Mouse (Mus musculus): ENCODE data around the gene Slc25a39. TPM values are rescaled to one million over a fixed set of nuclear protein-coding genes. Genes with fewer than 3 reads are reported as not detected.
A peak's percentile ranks its signal among the peaks of the same experiment; 100 is the strongest.

Gene Slc25a39
- polyA plus RNA-seq, 1 experiment from 2014 or later: 214 TPM

GRCm38 (mm10) chr11:102399610-102400072 is 8.1 kb downstream of the Slc25a39 start:
- no peak for ATAC-seq
- no peak for TF ChIP-seq CTCF (IDR thresholded peaks at IDR 0.05)
- TF ChIP-seq EP300 (IDR thresholded peaks at IDR 0.05): no peak
- no peak overlapping the region for H3K9ac ChIP-seq (replicated peaks; ENCODE audit: low read depth)
- peaks cover 10% of the 10 kb centered on the region for H3K36me3 ChIP-seq (ENCODE audit: insufficient read depth, low read length)
- peaks cover 21% of the 10 kb centered on the region; the same call in 1 of the 2 replicates for H3K27me3 ChIP-seq (replicated peaks; ENCODE audit: insufficient read depth, low read length)
- peaks cover 4% of the 10 kb centered on the region; the same call in 1 of the 2 replicates for H3K4me1 ChIP-seq (ENCODE audit: insufficient read depth, low read depth, low read length)
- H3K27ac ChIP-seq (ENCODE audit: low read length): no peak overlapping the region
- no peaks in the 10 kb centered on the region for H3K9me3 ChIP-seq (ENCODE audit: low read length)
- DNase-seq (ENCODE audit: low spot score): no peak
- peak overlapping the region; percentile 37 for H3K4me2 ChIP-seq (replicated peaks; ENCODE audit: low read depth, low read length)
- 3% methylated on average over 28 of the region's 34 CpGs for WGBS
- no peak overlapping the region for H3K4me3 ChIP-seq (ENCODE audit: low read depth, low read length)

GRCm38 (mm10) chr11:102399107-102399506 is 8.6 kb downstream of the Slc25a39 start:
- Histone ChIP-seq H3K9ac (replicated peaks; ENCODE audit: low read depth) (no peak overlapping the region), H3K4me3 (ENCODE audit: low read depth, low read length) (no peak overlapping the region), H3K27ac (ENCODE audit: low read length) (no peak overlapping the region), H3K36me3 (ENCODE audit: insufficient read depth, low read length) (peaks cover 10% of the 10 kb centered on the region), H3K4me2 (replicated peaks; ENCODE audit: low read depth, low read length) (0 out of 2 replicates have a peak overlapping the region, but pooled peaks have one; percentile 37), H3K9me3 (ENCODE audit: low read length) (no peaks in the 10 kb centered on the region), H3K4me1 (ENCODE audit: insufficient read depth, low read depth, low read length) (peaks cover 4% of the 10 kb centered on the region; the same call in 1 of the 2 replicates), H3K27me3 (replicated peaks; ENCODE audit: insufficient read depth, low read length) (peaks cover 21% of the 10 kb centered on the region; the same call in 1 of the 2 replicates)
- ATAC-seq (no peak), DNase-seq (ENCODE audit: low spot score) (no peak)
- 12% methylated on average over 15 of the region's 15 CpGs for WGBS
- no peak for TF ChIP-seq EP300 (IDR thresholded peaks at IDR 0.05)
- TF ChIP-seq CTCF (IDR thresholded peaks at IDR 0.05): no peak

GRCm38 (mm10) chr11:102398007-102398825 is 9.5 kb downstream of the Slc25a39 start:
- Histone ChIP-seq H3K9ac (replicated peaks; ENCODE audit: low read depth) (no peak overlapping the region), H3K4me1 (ENCODE audit: insufficient read depth, low read depth, low read length) (peaks cover 10% of the 10 kb centered on the region), H3K36me3 (ENCODE audit: insufficient read depth, low read length) (peaks cover 4% of the 10 kb centered on the region), H3K4me2 (replicated peaks; ENCODE audit: low read depth, low read length) (no peak overlapping the region), H3K4me3 (ENCODE audit: low read depth, low read length) (no peak overlapping the region), H3K27ac (ENCODE audit: low read length) (no peak overlapping the region), H3K27me3 (replicated peaks; ENCODE audit: insufficient read depth, low read length) (peaks cover 21% of the 10 kb centered on the region; the same call in 1 of the 2 replicates), H3K9me3 (ENCODE audit: low read length) (no peaks in the 10 kb centered on the region)
- WGBS: 72% methylated on average over 20 of the region's 20 CpGs
- DNase-seq (ENCODE audit: low spot score): peak; percentile 65
- ATAC-seq: peak; percentile 40; the same call in 1 of the 2 replicates
- TF ChIP-seq CTCF (IDR thresholded peaks at IDR 0.05): no peak
- TF ChIP-seq EP300 (IDR thresholded peaks at IDR 0.05): no peak

GRCm38 (mm10) chr11:102396671-102397141 is 11.0 kb downstream of the Slc25a39 start:
- ATAC-seq (no peak), DNase-seq (ENCODE audit: low spot score) (no peak)
- Histone ChIP-seq H3K27me3 (replicated peaks; ENCODE audit: insufficient read depth, low read length) (peaks cover 21% of the 10 kb centered on the region; the same call in 1 of the 2 replicates), H3K4me2 (replicated peaks; ENCODE audit: low read depth, low read length) (no peak overlapping the region), H3K36me3 (ENCODE audit: insufficient read depth, low read length) (no peaks in the 10 kb centered on the region), H3K9ac (replicated peaks; ENCODE audit: low read depth) (no peak overlapping the region), H3K27ac (ENCODE audit: low read length) (no peak overlapping the region), H3K4me3 (ENCODE audit: low read depth, low read length) (no peak overlapping the region), H3K4me1 (ENCODE audit: insufficient read depth, low read depth, low read length) (peaks cover 10% of the 10 kb centered on the region), H3K9me3 (ENCODE audit: low read length) (no peaks in the 10 kb centered on the region)
- TF ChIP-seq EP300 (IDR thresholded peaks at IDR 0.05): no peak
- TF ChIP-seq CTCF (IDR thresholded peaks at IDR 0.05): no peak
- 73% methylated on average over 7 of the region's 7 CpGs for WGBS

- no peak overlapping the region for H3K4me2 ChIP-seq (replicated peaks; ENCODE audit: low read depth, low read length)
- H3K4me3 ChIP-seq (ENCODE audit: low read depth, low read length): no peak overlapping the region
- ATAC-seq (no peak), DNase-seq (ENCODE audit: low spot score) (no peak)
- peaks cover 21% of the 10 kb centered on the region; the same call in 1 of the 2 replicates for H3K27me3 ChIP-seq (replicated peaks; ENCODE audit: insufficient read depth, low read length)
- no peaks in the 10 kb centered on the region for H3K9me3 ChIP-seq (ENCODE audit: low read length)
- H3K27ac ChIP-seq (ENCODE audit: low read length): no peak overlapping the region
- TF ChIP-seq CTCF (IDR thresholded peaks at IDR 0.05): no peak
- peaks cover 10% of the 10 kb centered on the region for H3K4me1 ChIP-seq (ENCODE audit: insufficient read depth, low read depth, low read length)
- WGBS: 46% methylated on average over 6 of the region's 6 CpGs
- H3K9ac ChIP-seq (replicated peaks; ENCODE audit: low read depth): no peak overlapping the region
- H3K36me3 ChIP-seq (ENCODE audit: insufficient read depth, low read length): no peaks in the 10 kb centered on the region
Measured at GRCm38 (mm10) chr11:102396263-102396662, 11.5 kb downstream of the Slc25a39 start.

GRCm38 (mm10) chr11:102395250-102395649 is 12.5 kb downstream of the Slc25a39 start:
- TF ChIP-seq EP300 (IDR thresholded peaks at IDR 0.05) (no peak), CTCF (IDR thresholded peaks at IDR 0.05) (no peak)
- H3K4me1 ChIP-seq (ENCODE audit: insufficient read depth, low read depth, low read length): peaks cover 10% of the 10 kb centered on the region
- no peak overlapping the region for H3K9ac ChIP-seq (replicated peaks; ENCODE audit: low read depth)
- DNase-seq (ENCODE audit: low spot score) (no peak), ATAC-seq (no peak)
- 8% methylated on average over 5 of the region's 5 CpGs for WGBS
- peaks cover 14% of the 10 kb centered on the region; the same call in 1 of the 2 replicates for H3K27me3 ChIP-seq (replicated peaks; ENCODE audit: insufficient read depth, low read length)
- H3K4me3 ChIP-seq (ENCODE audit: low read depth, low read length): no peak overlapping the region
- H3K9me3 ChIP-seq (ENCODE audit: low read length): no peaks in the 10 kb centered on the region
- H3K36me3 ChIP-seq (ENCODE audit: insufficient read depth, low read length): no peaks in the 10 kb centered on the region
- no peak overlapping the region for H3K4me2 ChIP-seq (replicated peaks; ENCODE audit: low read depth, low read length)
- H3K27ac ChIP-seq (ENCODE audit: low read length): no peak overlapping the region
